Mouse (Mus musculus) testis, adult 2 months (tissue): ENCODE results near the gene Fbxl20. TPM values are rescaled to one million over a fixed set of nuclear protein-coding genes. Genes with fewer than 3 reads are reported as not detected.

Source experiments
- H3K27ac ChIP-seq: fragments of 200-500 bp; 2 replicates; pipeline ENCODE4 v1.5.1; 2012; ENCODE audit warnings: low read depth, low read length; ENCODE audit not compliant: control insufficient read depth, insufficient read depth
- H3K27me3 ChIP-seq: fragments of 200-500 bp; 2 replicates; pipeline ENCODE4 v1.6.1; 2012; ENCODE audit warnings: mild to moderate bottlenecking, low read length, moderate library complexity; ENCODE audit not compliant: control insufficient read depth, insufficient read depth
- H3K36me3 ChIP-seq: fragments of 200-500 bp; 2 replicates; pipeline ENCODE4 v1.6.1; 2012; ENCODE audit warnings: mild to moderate bottlenecking, low read length; ENCODE audit not compliant: control insufficient read depth, insufficient read depth
- H3K4me1 ChIP-seq: fragments of 200-500 bp; 2 replicates; pipeline ENCODE4 v1.6.1; 2012; ENCODE audit warnings: low read length; ENCODE audit not compliant: control insufficient read depth, insufficient read depth
- H3K4me3 ChIP-seq: fragments of 200-500 bp; 2 replicates; pipeline ENCODE4 v1.5.1; 2012; ENCODE audit warnings: low read depth, mild to moderate bottlenecking, low read length, moderate library complexity, mixed read lengths; ENCODE audit not compliant: control insufficient read depth
- CTCF ChIP-seq: fragments of 200-500 bp; IDR thresholded peaks from 2 replicates; pipeline ENCODE4 v1.5.1; 2012; ENCODE audit warnings: low read depth, mild to moderate bottlenecking, inconsistent platforms, low read length, moderate library complexity; ENCODE audit not compliant: control insufficient read depth, insufficient read depth, insufficient replicate concordance
- POLR2A ChIP-seq: fragments of 200-500 bp; IDR thresholded peaks from 2 replicates; pipeline ENCODE4 v1.6.1; 2012; ENCODE audit warnings: low read depth, mild to moderate bottlenecking, inconsistent platforms, low read length, moderate library complexity; ENCODE audit not compliant: control insufficient read depth
- polyA plus RNA-seq: library from polyadenylated mRNA; depleted of rRNA; stranded (reverse); fragments of >200 nt; gene quantifications from 2 replicates; pipeline ENCODE4 v1.2.3, GENCODE M21; 2012

Fbxl20 gene
- polyA plus RNA-seq, 1 experiment = 8.0 TPM

GRCm38 (mm10) chr11:98150625-98151156 lies 488 bp upstream of the Fbxl20 start:
- no peaks in the 10 kb centered on the region for H3K27me3 ChIP-seq
- H3K36me3 ChIP-seq = no peaks in the 10 kb centered on the region
- H3K27ac ChIP-seq = no peak overlapping the region
- no peak overlapping the region for H3K4me3 ChIP-seq
- H3K4me1 ChIP-seq = peaks cover 5% of the 10 kb centered on the region
- TF ChIP-seq CTCF (no peak), POLR2A (no peak)

GRCm38 (mm10) chr11:98149304-98149750 lies 876 bp downstream of the Fbxl20 start:
- Histone ChIP-seq H3K27ac (peak overlapping the region; percentile 85), H3K27me3 (no peaks in the 10 kb centered on the region), H3K36me3 (no peaks in the 10 kb centered on the region), H3K4me1 (peaks cover 7% of the 10 kb centered on the region), H3K4me3 (peak overlapping the region; percentile 94)
- TF ChIP-seq POLR2A = peak; percentile 61
- TF ChIP-seq CTCF = no peak

- Histone ChIP-seq H3K36me3 (no peaks in the 10 kb centered on the region), H3K27ac (peak overlapping the region; percentile 85), H3K4me3 (peak overlapping the region; percentile 94), H3K27me3 (no peaks in the 10 kb centered on the region), H3K4me1 (peaks cover 7% of the 10 kb centered on the region)
- TF ChIP-seq CTCF (no peak), POLR2A (0 out of 2 replicates have a peak, but pooled peaks have one; percentile 21)
Measured at GRCm38 (mm10) chr11:98148551-98149301, 1.5 kb downstream of the Fbxl20 start.

- H3K27me3 ChIP-seq = no peaks in the 10 kb centered on the region
- no peak overlapping the region for H3K4me3 ChIP-seq
- TF ChIP-seq POLR2A (no peak), CTCF (no peak)
- H3K36me3 ChIP-seq = no peaks in the 10 kb centered on the region
- H3K27ac ChIP-seq = no peak overlapping the region
- peaks cover 7% of the 10 kb centered on the region for H3K4me1 ChIP-seq
Measured at GRCm38 (mm10) chr11:98145856-98146255, 4.3 kb downstream of the Fbxl20 start.

- H3K27ac ChIP-seq = no peak overlapping the region
- TF ChIP-seq CTCF = no peak
- TF ChIP-seq POLR2A = no peak
- peaks cover 2% of the 10 kb centered on the region for H3K4me1 ChIP-seq
Measured at GRCm38 (mm10) chr11:98142545-98142944, 7.7 kb downstream of the Fbxl20 start.

GRCm38 (mm10) chr11:98138894-98139293 lies 11.3 kb downstream of the Fbxl20 start:
- no peak overlapping the region for H3K27ac ChIP-seq
- no peak overlapping the region for H3K4me3 ChIP-seq
- TF ChIP-seq POLR2A = no peak
- no peak for TF ChIP-seq CTCF
- H3K4me1 ChIP-seq = no peaks in the 10 kb centered on the region
- no peaks in the 10 kb centered on the region for H3K36me3 ChIP-seq
- no peaks in the 10 kb centered on the region for H3K27me3 ChIP-seq

More at GRCm38 (mm10) chr11:98142545-98142944, 7.7 kb downstream of the Fbxl20 start:
- H3K27me3 ChIP-seq = no peaks in the 10 kb centered on the region
- H3K36me3 ChIP-seq = no peaks in the 10 kb centered on the region
- no peak overlapping the region for H3K4me3 ChIP-seq

GRCm38 (mm10) chr11:98137836-98138235 lies 12.4 kb downstream of the Fbxl20 start:
- TF ChIP-seq CTCF (no peak), POLR2A (no peak)
- H3K27me3 ChIP-seq = no peaks in the 10 kb centered on the region
- H3K4me3 ChIP-seq = no peak overlapping the region
- no peaks in the 10 kb centered on the region for H3K4me1 ChIP-seq
- H3K27ac ChIP-seq = no peak overlapping the region
- no peaks in the 10 kb centered on the region for H3K36me3 ChIP-seq
